Mouse (Mus musculus) kidney, postnatal 36 days (tissue): ENCODE measurements around the gene Sult2b1.

Experiments
- DNase-seq, 2 experiments: peaks; one replicate each; pipeline ENCODE4 v3.0.0; 2021 to 2022; ENCODE audit warnings: mixed read lengths in 2 of 2

The Sult2b1 gene

DNA sequence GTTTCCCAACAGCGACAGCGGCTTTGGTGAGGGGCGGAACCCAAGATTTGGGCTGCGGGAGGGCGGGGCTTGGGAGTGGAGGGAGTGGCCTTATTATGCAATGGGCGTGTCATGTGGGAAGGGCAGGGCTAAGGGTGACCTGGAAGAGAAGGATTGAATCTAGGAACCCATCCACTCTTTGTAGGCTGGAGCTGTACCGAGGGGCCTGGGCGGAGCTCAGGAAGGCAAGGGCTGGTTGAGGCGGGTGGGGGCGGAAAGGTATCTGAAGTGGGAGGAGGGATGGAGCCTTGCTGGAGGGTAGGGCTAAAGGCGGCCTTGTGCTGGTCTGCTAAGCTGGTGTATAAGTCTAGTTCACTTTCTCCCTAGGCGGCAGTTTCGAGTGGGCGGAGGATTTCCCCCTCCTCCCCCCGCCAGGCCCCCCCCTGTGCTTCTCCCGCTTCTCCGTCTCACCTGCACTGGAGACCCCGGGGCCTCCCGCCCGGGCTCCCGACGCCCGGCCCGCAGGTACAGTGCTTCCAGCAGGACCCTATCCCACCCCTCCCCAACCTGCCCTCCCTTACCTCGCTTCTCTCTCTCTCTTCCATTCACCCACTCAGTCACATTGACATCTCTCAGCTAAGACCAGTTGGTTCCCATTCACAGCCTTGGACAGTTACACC, 16.2 kb upstream of the Sult2b1 start:
- peak; percentile 59 to 66 for DNase-seq

DNA sequence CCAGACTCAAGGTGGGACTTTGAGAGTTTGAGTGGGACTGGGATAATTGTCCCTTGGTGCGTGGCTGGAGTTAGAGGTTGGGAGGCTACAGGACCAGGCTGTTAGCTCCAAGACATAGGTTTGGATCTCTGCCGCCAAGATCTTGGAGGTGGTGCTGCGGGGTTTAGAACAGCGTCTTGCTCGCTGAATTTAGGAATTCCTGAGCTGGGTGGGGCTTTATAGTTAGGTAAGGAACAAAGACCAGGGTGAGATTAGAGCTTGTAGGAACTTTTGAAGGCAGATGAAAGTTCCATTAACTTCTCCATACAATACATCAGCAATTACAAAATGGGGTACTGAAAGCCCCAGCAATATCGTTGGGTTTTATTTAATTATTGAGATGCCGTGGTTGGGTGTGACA, 15.5 kb upstream of the Sult2b1 start:
- no peak for DNase-seq

DNA sequence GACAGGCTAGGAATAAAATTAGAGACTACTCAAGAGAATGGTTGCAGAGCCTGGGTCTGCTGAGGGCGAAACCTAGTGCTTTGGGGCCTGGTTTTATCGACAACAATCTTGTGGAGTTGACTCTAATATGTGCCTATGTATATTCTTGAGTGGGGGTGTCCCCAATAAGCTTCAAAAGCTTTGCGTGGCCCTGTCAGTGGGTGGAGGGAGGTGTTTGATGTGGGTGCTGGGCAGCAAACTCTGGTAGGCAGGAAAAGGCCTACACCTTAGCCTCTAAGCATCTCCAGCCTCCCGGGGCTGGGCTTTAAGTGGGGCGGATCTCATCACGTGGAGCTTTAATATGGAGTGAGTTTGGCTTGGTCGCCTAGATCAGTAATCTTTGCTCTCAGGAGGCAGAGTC, 14.5 kb upstream of the Sult2b1 start:
- no peak for DNase-seq

DNA sequence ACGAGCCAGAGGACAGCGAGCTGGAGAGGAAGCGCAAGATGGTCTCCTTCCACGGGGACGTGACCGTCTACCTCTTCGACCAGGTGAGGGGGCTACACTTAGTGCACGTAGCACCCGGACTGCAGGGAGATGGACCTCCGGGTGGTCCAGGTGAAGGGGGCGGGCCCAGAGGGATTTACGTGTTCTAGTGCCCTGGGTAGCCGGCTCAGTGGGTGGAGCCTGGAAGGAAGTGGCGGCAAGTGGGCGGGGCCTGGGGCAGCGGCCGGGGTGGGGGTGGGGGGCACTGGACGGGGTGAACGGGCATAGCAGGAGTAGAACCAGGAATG, 14.0 kb upstream of the Sult2b1 start:
- DNase-seq, result peak; percentile 53 to 83

DNA sequence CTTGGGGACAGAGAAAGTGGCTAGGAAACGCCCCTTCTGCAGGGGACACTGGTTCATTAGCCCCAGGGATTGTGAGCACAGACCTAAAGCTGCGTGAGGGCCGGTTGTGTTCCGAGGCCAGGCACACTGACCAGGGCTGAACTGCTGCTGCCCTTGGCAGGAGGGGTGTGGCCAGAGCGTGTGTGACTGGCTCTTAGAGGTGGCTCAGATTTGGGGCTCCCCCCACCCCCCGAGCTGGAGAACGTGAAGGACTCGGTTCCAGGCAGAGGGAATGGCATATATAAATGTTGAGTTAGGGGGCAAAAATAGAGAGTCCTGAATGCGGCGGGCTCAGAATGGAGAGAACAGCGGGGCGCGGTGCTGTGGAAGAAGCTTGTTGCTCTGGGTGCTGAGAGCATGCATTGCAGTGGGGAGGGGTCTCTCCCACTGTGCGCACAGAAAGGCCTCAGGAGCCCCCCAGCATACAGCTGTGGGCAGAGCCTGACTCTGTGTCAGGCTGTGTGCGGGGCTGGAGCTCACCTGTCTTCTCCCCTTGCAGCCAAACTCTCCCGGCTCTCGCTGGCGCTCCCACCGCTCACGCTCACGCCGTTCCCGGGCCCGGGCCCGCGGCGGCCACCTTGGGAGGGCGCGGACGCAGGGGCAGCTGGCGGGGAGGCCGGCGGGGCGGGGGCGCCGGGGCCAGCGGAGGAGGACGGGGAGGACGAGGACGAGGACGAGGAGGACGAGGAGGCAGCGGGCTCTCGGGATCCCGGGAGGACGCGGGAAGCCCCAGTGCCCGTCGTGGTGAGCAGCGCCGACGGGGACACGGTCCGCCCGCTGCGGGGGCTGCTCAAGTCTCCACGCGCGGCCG, 13.4 kb upstream of the Sult2b1 start:
- peak; percentile 20 to 54 for DNase-seq

DNA sequence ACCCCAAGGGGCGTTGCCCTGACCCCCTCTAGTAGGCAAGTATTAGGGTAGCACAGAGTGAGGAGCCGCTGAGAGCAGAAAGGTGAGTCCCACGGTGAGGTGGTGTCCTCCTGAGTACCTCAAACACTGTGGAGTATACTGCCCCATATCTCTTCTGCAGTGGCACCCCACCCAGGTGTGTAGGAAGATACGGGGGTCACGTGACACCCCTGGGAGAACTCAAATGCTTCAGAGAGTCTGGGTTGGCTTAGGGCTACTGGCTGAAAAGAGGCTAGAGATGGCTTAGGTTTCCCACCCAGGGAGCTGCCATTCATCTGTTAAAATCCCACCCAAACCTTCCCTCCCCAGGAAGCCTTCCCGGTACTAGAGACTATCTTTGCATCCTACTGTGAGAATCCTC, 12.5 kb upstream of the Sult2b1 start:
- no peak for DNase-seq

DNA sequence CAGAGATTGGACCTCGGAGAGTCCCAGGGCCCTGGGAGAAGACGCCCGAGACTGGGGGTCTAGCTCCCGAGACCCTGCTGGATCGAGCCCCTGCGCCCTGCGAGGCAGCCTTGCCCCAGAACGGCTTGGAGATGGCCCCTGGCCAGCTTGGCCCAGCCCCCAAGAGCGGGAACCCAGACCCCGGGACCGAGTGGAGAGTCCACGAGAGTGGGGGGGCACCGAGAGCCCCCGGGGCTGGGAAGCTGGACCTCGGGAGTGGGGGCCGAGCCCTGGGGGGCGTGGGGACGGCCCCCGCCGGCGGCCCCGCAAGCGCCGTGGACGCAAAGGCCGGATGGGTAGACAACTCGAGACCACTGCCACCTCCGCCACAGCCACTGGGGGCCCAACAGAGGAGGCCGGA, 10.5 kb upstream of the Sult2b1 start:
- no peak for DNase-seq

DNA sequence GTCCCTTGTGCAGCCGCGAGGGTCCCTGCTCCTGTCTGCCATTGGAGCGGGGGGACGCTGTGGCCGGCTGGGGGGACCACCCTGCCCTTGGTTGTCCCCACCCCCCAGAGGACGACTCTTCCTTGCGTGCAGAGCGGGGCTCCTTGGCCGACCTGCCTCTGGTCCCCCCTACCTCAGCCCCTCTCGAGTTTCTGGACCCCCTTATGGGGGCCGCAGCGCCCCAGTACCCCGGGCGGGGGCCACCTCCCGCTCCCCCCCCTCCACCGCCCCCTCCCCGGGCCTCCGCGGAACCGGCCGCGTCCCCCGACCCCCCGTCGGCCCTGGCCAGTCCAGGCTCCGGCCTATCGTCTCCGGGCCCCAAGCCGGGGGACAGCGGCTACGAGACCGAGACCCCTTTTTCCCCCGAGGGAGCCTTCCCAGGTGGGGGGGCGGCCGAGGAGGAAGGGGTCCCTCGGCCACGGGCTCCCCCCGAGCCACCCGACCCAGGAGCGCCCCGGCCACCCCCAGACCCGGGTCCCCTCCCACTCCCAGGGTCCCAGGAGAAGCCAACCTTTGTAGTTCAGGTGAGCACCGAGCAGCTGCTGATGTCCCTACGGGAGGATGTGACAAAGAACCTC, 9.6 kb upstream of the Sult2b1 start:
- DNase-seq, result no peak

DNA sequence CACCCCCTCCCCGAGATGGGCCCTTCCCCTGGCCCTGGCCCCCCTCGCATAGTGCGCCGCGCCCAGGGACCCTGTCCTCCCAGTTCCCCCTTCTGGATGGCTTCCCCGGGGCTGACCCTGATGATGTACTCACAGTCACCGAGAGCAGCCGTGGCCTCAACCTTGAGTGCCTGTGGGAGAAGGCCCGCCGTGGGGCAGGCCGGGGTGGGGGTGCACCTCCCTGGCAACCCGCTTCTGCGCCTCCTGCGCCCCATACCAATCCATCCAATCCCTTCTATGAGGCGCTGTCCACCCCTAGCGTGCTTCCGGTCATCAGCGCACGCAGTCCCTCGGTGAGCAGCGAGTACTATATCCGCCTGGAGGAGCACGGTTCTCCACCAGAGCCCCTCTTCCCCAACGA, 8.8 kb upstream of the Sult2b1 start:
- DNase-seq, result no peak

DNA sequence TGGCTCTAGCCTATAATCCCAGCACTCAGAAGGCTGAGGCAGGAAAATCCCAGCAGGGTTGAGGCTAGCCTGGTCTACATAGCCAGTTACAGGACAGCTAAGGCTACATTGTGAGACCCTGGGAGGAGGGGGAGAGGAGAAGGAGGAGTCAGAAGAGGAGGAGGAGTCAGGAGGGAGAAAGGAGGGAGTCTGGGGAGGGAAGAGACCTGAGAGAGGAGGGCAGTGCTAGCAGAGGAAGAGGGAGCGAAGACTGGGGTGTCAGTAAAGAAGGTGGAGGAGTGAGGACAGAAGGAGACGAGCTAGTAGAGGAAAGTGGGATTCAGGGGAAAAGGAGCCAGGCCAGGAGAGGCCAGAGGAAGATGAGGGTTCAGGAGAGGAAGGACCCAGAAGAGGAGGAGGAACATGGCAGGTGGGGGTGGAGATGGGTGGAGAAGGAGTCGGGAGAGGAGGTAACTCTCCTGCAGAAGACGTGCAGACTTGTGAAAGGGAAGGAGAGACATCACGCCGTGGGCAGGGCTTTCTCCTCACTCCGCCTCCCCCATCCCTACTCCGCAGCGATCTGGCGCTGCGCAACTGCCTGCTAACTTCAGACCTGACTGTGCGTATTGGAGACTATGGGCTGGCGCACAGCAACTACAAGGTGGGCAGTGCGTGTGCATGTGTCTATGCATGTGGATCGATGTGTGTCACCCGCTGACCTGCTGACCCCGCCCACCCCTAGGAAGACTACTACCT, 7.5 kb upstream of the Sult2b1 start:
- DNase-seq, result no peak

DNA sequence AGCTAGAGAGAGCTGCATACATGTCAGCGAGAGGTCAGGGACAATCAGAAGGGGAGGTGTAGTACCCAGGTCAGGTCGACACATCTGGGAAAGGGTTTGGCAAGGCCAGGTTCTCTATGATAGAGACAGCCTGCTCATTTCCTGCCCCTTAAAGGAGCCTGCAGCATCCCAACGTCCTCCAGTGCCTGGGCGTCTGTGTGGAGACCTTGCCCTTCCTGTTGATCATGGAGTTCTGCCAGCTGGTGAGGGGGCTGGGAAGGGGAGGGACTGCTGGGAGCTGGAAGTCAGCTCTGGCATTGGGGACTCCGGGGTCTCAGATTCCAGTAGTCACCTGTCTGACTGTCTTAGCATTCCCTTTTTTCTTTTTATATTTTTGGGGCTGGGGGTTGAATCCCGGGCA, 6.3 kb upstream of the Sult2b1 start:
- DNase-seq, result peak; percentile 58

DNA sequence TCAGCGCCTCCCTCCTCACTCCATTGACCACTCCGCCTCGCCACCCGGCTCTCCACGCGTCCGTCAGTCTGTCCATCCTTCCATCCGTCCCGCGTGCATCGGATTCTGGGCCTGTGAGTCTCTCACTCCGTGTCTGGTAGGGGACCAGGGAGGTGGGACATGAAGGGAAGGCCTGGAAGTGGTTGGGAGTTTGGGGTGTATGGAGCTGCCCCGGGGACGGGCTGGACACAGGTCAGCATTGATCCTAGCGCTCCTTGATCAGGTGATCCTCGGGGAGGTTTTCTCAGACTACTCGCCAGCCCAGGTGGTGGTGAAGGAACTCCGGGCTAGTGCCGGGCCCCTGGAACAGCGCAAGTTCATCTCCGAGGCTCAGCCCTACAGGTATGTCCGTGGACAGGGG, 3.2 kb upstream of the Sult2b1 start:
- no peak for DNase-seq

DNA sequence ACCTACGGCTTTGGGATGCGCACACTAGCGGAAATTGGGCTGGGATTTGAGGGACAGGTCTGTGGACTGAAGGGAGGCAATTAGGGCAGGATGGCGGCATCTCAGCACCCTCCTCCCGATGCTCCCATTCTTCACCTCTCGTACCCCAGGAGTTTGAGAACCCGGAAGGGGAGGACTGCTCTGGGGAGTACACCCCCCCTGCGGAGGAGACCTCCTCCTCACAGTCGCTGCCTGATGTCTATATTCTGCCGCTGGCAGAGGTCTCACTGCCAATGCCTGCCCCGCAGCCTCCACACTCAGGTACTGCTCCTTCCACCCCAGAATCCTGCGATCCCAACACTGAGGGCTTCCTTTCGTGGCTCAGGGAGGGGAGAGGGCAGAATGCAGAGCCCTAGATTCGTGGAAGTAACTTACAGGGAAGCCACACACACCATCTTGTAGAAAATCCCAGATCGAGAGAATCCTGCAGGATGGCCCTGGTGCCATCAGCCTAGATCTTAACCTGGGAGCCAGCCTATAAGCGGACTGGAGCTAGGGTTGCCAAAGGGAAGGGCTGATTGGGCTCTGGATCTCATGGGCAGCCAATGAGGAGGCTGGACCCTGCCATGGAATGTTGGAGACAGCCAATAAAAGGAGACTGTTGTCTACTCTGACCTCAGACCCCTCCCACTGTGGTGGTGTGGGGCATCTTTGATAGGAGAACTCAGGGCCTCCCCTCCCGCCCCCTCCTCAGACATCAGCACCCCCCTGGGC, 2.4 kb upstream of the Sult2b1 start:
- DNase-seq, result peak in 1 of 2 experiments; percentile 24

DNA sequence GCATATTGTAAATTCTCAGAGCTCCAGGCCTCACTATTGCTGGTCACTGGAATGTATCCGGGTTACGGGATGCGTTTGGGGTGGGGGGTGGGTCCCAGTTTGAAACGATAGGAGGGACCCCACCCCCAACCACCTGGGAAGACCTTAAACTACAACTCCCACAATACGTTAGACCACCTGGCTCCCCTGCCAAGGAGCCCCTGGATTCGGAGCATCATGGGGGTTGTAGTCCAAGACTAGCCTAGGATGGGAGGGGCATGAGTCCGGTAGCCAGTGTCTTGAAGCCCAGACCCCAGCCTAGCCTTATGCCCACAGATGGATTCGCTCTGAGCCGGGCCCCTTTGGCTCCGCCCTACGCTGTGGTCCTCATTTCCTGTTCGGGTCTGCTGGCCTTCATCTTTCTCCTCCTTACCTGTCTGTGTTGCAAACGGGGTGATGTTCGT, 1.7 kb upstream of the Sult2b1 start:
- DNase-seq, result peak in 1 of 2 experiments; percentile 30

DNA sequence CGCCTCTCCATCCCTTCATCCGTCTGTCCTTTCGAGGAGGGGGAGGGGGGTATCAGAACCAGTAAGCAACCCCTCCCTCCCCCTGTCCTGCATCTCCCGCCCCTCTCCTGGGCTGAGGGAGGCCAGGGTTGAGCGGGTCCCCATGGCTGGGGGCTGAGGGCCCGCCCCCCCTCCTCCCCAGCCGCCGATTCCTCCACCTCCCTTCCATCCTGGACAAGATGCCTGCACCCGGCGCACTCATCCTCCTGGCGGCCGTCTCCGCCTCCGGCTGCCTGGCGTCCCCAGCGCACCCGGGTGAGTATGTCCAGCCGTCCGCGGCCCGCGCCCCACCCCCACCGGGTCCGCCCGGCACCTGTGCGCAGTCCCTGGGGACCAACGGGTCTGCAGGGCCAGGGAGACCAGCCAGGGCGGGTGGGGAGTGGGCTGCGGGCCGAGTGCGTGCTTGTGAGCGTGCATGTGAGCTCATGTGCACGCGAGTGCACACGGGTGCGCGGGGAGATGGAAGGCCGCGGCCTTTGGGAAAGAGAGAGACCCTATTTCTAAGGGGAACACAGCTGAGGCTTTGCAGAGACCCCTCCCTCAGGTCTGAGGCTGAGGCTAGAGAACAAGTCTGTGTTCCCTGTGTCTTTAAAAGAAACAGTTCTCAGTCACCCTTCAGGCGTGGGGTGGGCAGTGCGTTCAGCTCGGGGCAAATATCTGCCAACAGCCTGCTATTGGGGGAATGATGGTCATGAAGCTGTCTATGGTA, 1.1 kb upstream of the Sult2b1 start:
- DNase-seq, result peak in 1 of 2 experiments; percentile 59

DNA sequence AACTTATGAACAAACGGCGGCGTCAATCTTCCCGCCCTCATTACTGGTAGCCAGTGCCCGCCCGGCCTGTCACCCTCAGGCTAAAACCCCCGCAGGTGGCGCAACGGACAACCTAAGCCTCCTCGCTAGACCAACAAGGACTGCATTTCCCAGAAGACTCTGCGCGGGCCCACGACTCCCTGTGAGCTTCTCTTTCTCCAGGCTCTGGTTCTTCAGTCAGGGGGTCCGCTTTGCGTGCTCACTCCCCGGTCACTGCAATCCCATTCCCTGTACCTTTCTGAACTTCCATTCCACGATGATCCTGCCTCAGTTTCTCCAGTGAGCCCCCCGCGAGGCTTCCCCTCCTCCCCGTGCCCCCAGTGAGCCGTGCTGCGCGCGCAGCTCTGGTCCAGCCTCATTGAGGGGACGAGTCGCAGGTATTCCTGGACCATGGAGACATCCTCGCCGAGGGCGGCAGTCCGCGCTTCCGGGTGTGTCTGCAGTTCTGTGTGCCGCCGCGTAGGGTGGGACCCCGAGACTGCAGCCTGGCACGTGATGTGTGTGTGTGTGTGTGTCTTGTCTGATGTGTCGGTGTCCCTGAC, 868 bp downstream of the Sult2b1 start, which contains the start of gene Lmtk3:
TSS of gene Lmtk3 (plus strand) at position 228 of the 581 bp plus-strand sequence.
- peak; percentile 58 to 80 for DNase-seq

DNA sequence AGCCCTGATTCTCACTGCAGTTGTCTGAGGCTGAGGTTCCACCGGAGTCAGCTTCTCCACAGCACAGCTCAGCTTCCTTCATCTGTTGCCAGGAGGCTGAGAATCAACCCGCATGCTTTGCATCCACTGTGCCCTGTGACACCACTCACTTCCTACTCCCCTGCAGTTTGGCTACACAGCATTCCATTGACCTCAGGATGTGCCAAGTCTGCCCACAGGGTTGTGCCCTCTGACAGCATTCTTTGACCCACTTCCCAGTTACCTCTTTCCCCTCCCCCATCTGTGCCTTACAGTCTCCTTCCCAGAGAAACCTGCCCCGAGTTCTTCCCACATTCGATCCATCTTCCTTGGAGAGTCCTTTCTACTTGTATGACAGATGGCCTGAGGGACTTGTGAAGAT, 2.2 kb downstream of the Sult2b1 start:
- DNase-seq, result no peak

DNA sequence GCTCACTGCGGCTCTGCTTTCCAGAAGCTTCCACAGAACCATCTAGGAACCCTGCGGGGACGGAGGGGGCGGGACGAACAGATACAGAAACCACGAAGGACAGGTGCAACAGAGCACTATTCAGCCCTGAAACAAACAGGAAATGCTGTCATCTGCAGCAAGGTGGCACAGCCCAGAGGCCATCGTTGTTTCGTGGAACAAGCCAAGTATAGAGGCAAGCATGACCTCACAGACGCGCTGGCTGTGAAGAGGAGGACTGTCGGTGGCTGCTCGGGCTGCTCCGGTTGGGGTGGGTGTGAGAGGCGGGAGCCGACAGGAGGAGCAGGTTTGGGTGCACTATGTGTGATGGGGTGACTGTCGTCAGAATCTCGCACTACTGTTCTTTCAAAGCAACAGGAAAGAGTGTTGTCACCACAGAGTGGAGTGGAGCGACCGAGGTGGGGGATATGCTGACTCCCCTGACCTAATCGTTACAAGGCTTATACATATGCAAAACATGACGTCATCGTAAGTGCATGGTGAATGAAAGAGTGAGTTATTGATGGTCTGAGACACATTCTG, 5.3 kb downstream of the Sult2b1 start:
- no peak for DNase-seq

DNA sequence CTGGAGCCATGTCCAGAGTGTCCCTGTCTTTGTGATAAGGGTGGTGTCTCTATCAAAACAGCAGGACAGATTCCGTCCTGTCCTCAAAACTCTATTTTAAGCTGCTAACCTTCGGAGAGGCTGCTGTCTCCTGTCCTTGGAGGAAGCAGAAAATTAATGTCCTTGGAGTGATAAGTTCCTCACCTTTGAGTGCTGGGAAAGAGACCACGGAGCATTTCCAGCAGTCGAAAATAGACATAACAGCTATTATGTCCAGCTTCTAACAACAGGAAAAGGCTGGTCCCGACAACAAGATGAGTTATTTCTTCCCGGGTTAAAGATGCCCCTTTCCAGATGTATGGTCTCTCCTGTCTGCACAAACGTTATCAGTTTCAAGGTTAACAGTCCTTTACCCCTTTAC, 9.2 kb downstream of the Sult2b1 start:
- DNase-seq, result peak in 1 of 2 experiments; percentile 44

DNA sequence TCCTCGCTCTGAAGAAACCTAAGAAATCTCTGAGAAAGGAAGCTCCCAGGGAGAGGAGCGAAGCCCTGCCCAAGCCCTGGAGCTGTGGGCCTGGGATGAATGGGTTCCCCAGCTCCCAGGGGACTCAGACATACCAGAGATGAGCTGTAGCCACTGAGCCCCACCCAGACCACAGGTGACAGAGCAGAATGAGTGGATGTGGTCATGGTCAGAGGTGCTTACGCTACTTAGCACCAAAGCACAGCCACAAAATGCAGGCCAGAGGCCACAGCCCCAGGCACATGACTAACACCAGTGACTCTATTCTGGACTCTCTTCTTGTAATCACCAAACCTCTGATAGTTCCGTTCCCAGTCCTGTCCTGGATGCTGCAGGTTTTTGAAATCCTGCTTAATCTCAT, 13.4 kb downstream of the Sult2b1 start:
- no peak for DNase-seq
